Mouse (Mus musculus) MEL (cell line): ENCODE measurements around the gene Ephx1. TPM values are rescaled to one million over a fixed set of nuclear protein-coding genes. Genes with fewer than 3 reads are reported as not detected.

Experiments used
- DNase-seq: peaks from one replicate; pipeline ENCODE4 v3.0.0; 2011; ENCODE audit warnings: low read depth, low spot score
- H3K27ac ChIP-seq: 2 replicates; pipeline ENCODE4 v1.5.1; 2012; ENCODE audit warnings: low read depth, mild to moderate bottlenecking, control low read depth, low read length, moderate library complexity; ENCODE audit not compliant: control insufficient read depth
- H3K27me3 ChIP-seq, 2 experiments: fragments of 150-350 bp in 1 of 2; sonication (generic) in 1 of 2; 2 replicates each; pipeline ENCODE4 v1.6.1; 2012; ENCODE audit warnings: low read length in 2 of 2, mild to moderate bottlenecking in 2 of 2, improper control_type of control experiment in 1 of 2, moderate library complexity in 1 of 2; ENCODE audit not compliant: insufficient read depth in 2 of 2, control insufficient read depth in 1 of 2
- H3K36me3 ChIP-seq, 2 experiments: 2 replicates each; pipeline ENCODE4 v1.6.1; 2012 to 2014; ENCODE audit warnings: low read length in 2 of 2, improper control_type of control experiment in 1 of 2, inconsistent platforms in 1 of 2, mild to moderate bottlenecking in 1 of 2; ENCODE audit not compliant: insufficient read depth in 2 of 2, control insufficient read depth in 1 of 2
- H3K4me1 ChIP-seq, 2 experiments: fragments of 150-350 bp in 1 of 2; sonication (generic) in 1 of 2; 2 replicates each; pipeline ENCODE4 v1.6.1; 2012; ENCODE audit warnings: low read length in 2 of 2, improper control_type of control experiment in 1 of 2, mild to moderate bottlenecking in 1 of 2; ENCODE audit not compliant: insufficient read depth in 2 of 2, control insufficient read depth in 1 of 2
- H3K4me3 ChIP-seq, 2 experiments: fragments of 150-350 bp in 1 of 2; sonication (generic) in 1 of 2; 2 replicates each; pipeline ENCODE4 v1.5.1; 2012; ENCODE audit warnings: low read depth in 2 of 2, low read length in 2 of 2, mild to moderate bottlenecking in 2 of 2, moderate library complexity in 2 of 2, control low read depth in 1 of 2, improper control_type of control experiment in 1 of 2; ENCODE audit not compliant: control insufficient read depth in 1 of 2, insufficient read depth in 1 of 2
- H3K79me2 ChIP-seq: 2 replicates; pipeline ENCODE4 v1.6.1; 2012; ENCODE audit warnings: mild to moderate bottlenecking, low read length, moderate library complexity; ENCODE audit not compliant: control insufficient read depth, poor library complexity, insufficient read depth
- H3K9ac ChIP-seq: 2 replicates; pipeline ENCODE4 v1.6.1; 2012; ENCODE audit warnings: low read depth, mild to moderate bottlenecking, control low read depth, low read length, moderate library complexity; ENCODE audit not compliant: control insufficient read depth, poor library complexity, severe bottlenecking
- H3K9me3 ChIP-seq: fragments of 150-350 bp; sonication (generic); replicated peaks from 2 replicates; pipeline ENCODE4 v1.6.1; 2012; ENCODE audit warnings: mild to moderate bottlenecking, low read length, improper control_type of control experiment, moderate library complexity; ENCODE audit not compliant: insufficient read depth
- CHD1 ChIP-seq: IDR thresholded peaks from 2 replicates; pipeline ENCODE4 v1.6.1; 2012; ENCODE audit warnings: low read depth, mild to moderate bottlenecking, inconsistent platforms, low read length, improper control_type of control experiment
- CHD2 ChIP-seq: IDR thresholded peaks from 2 replicates; pipeline ENCODE4 v1.6.1; 2011; ENCODE audit warnings: low read length, improper control_type of control experiment
- E2F4 ChIP-seq: IDR thresholded peaks from 2 replicates; pipeline ENCODE4 v1.6.1; 2011; ENCODE audit warnings: low read depth, low read length, improper control_type of control experiment, borderline replicate concordance
- ELF1 ChIP-seq: IDR thresholded peaks from 2 replicates; pipeline ENCODE4 v1.6.1; 2014; ENCODE audit warnings: low read depth, mild to moderate bottlenecking, inconsistent platforms, low read length, improper control_type of control experiment, moderate library complexity
- EP300 ChIP-seq, 2 experiments: IDR thresholded peaks; 2 replicates each; pipeline ENCODE4 v1.6.1; 2011; ENCODE audit warnings: improper control_type of control experiment in 2 of 2, low read length in 2 of 2, low read depth in 1 of 2, mild to moderate bottlenecking in 1 of 2
- ETS1 ChIP-seq: IDR thresholded peaks from 2 replicates; pipeline ENCODE4 v1.6.1; 2012; ENCODE audit warnings: low read depth, mild to moderate bottlenecking, inconsistent platforms, low read length, improper control_type of control experiment, moderate library complexity
- GABPA ChIP-seq: IDR thresholded peaks from 2 replicates; pipeline ENCODE4 v1.6.1; 2012; ENCODE audit warnings: low read depth, mild to moderate bottlenecking, inconsistent platforms, low read length, improper control_type of control experiment, moderate library complexity
- GATA1 ChIP-seq: IDR thresholded peaks from 2 replicates; pipeline ENCODE4 v1.6.1; 2011; ENCODE audit warnings: low read depth, low read length, improper control_type of control experiment
- HCFC1 ChIP-seq: IDR thresholded peaks from 2 replicates; pipeline ENCODE4 v1.6.1; 2012; ENCODE audit warnings: low read depth, mild to moderate bottlenecking, inconsistent platforms, low read length, improper control_type of control experiment, moderate library complexity
- JUND ChIP-seq: IDR thresholded peaks from 2 replicates; pipeline ENCODE4 v1.6.1; 2011; ENCODE audit warnings: low read depth, mild to moderate bottlenecking, improper control_type of control experiment, low read length
- KAT2A ChIP-seq: conservative IDR thresholded peaks from 2 replicates; pipeline ENCODE4 v1.6.1; 2012; ENCODE audit warnings: low read depth, low read length, improper control_type of control experiment, inconsistent platforms
- MAX ChIP-seq: IDR thresholded peaks from 2 replicates; pipeline ENCODE4 v1.6.1; 2011; ENCODE audit warnings: low read length, improper control_type of control experiment
- MAZ ChIP-seq: IDR thresholded peaks from 2 replicates; pipeline ENCODE4 v1.6.1; 2012; ENCODE audit warnings: low read depth, mild to moderate bottlenecking, inconsistent platforms, low read length, improper control_type of control experiment
- MEF2A ChIP-seq: IDR thresholded peaks from 2 replicates; pipeline ENCODE4 v1.6.1; 2014; ENCODE audit warnings: low read depth, mild to moderate bottlenecking, inconsistent platforms, low read length, improper control_type of control experiment; ENCODE audit not compliant: poor library complexity, insufficient replicate concordance, severe bottlenecking; ENCODE audit errors: extremely low read depth
- MYC ChIP-seq: IDR thresholded peaks from 2 replicates; pipeline ENCODE4 v1.6.1; 2011; ENCODE audit warnings: low read depth, mild to moderate bottlenecking, low read length, improper control_type of control experiment, moderate library complexity
- NELFE ChIP-seq: IDR thresholded peaks from 2 replicates; pipeline ENCODE4 v1.6.1; 2011; ENCODE audit warnings: low read depth, low read length, improper control_type of control experiment
- NRF1 ChIP-seq: IDR thresholded peaks from 2 replicates; pipeline ENCODE4 v1.6.1; 2014; ENCODE audit warnings: low read depth, mild to moderate bottlenecking, inconsistent platforms, low read length, improper control_type of control experiment, moderate library complexity; ENCODE audit not compliant: poor library complexity, insufficient read depth, severe bottlenecking
- POLR2A ChIP-seq, 2 experiments: IDR thresholded peaks; 2 replicates each; pipeline ENCODE4 v1.6.1; 2011 to 2012; ENCODE audit warnings: low read length in 2 of 2, mild to moderate bottlenecking in 2 of 2, control low read depth in 1 of 2, improper control_type of control experiment in 1 of 2, low read depth in 1 of 2, moderate library complexity in 1 of 2; ENCODE audit not compliant: control insufficient read depth in 1 of 2, insufficient read depth in 1 of 2, poor library complexity in 1 of 2
- POLR2AphosphoS2 ChIP-seq: IDR thresholded peaks from 2 replicates; pipeline ENCODE4 v1.6.1; 2011; ENCODE audit warnings: low read length, improper control_type of control experiment
- POLR2AphosphoS5 ChIP-seq: IDR thresholded peaks from 2 replicates; pipeline ENCODE4 v1.6.1; 2012; ENCODE audit warnings: low read depth, borderline replicate concordance, mild to moderate bottlenecking, inconsistent platforms, low read length, moderate library complexity, mixed read lengths
- RCOR1 ChIP-seq: IDR thresholded peaks from 2 replicates; pipeline ENCODE4 v1.6.1; 2012; ENCODE audit warnings: low read depth, mild to moderate bottlenecking, inconsistent platforms, low read length, improper control_type of control experiment
- SIN3A ChIP-seq: IDR thresholded peaks from 2 replicates; pipeline ENCODE4 v1.6.1; 2012; ENCODE audit warnings: low read length, improper control_type of control experiment, inconsistent platforms
- SMC3 ChIP-seq: IDR thresholded peaks from 2 replicates; pipeline ENCODE4 v1.6.1; 2011; ENCODE audit warnings: low read depth, low read length, improper control_type of control experiment
- TAL1 ChIP-seq: IDR thresholded peaks from 2 replicates; pipeline ENCODE4 v1.6.1; 2012; ENCODE audit warnings: mild to moderate bottlenecking, inconsistent platforms, low read length, moderate library complexity, mixed read lengths
- TBP ChIP-seq: IDR thresholded peaks from 2 replicates; pipeline ENCODE4 v1.8.0; 2011; ENCODE audit warnings: low read depth, low read length, improper control_type of control experiment
- USF2 ChIP-seq, 2 experiments: IDR thresholded peaks; 2 replicates each; pipeline ENCODE4 v1.6.1; 2011 to 2012; ENCODE audit warnings: improper control_type of control experiment in 2 of 2, low read length in 2 of 2, borderline replicate concordance in 1 of 2, inconsistent platforms in 1 of 2, low read depth in 1 of 2, mild to moderate bottlenecking in 1 of 2; ENCODE audit not compliant: insufficient read depth in 1 of 2
- ZKSCAN1 ChIP-seq: IDR thresholded peaks from 2 replicates; pipeline ENCODE4 v1.6.1; 2012; ENCODE audit warnings: low read depth, mild to moderate bottlenecking, inconsistent platforms, low read length, improper control_type of control experiment, moderate library complexity
- ZNF384 ChIP-seq: IDR thresholded peaks from 2 replicates; pipeline ENCODE4 v1.6.1; 2012; ENCODE audit warnings: low read depth, mild to moderate bottlenecking, inconsistent platforms, low read length, improper control_type of control experiment
- polyA plus RNA-seq, 2 experiments: library from polyadenylated mRNA; stranded (reverse) in 1 of 2; unstranded in 1 of 2; fragments of >175 nt in 1 of 2; fragments of >200 nt in 1 of 2; gene quantifications; 2 replicates each; pipeline versions ENCODE4 v1.2.1 to v1.2.4; 2012; ENCODE audit warnings: low replicate concordance in 2 of 2, low read depth in 1 of 2; ENCODE audit not compliant: insufficient read length in 2 of 2, insufficient read depth in 1 of 2, missing spikeins in 1 of 2
- total RNA-seq: library from RNA; depleted of rRNA; stranded (reverse); fragments of 300-350 nt; gene quantifications from 2 replicates; pipeline ENCODE4 v1.2.3, GENCODE M21; 2012

Ephx1 gene
- total and polyA plus RNA-seq, 3 experiments: 0.15 to 0.39 TPM; not detected in 1

DNA sequence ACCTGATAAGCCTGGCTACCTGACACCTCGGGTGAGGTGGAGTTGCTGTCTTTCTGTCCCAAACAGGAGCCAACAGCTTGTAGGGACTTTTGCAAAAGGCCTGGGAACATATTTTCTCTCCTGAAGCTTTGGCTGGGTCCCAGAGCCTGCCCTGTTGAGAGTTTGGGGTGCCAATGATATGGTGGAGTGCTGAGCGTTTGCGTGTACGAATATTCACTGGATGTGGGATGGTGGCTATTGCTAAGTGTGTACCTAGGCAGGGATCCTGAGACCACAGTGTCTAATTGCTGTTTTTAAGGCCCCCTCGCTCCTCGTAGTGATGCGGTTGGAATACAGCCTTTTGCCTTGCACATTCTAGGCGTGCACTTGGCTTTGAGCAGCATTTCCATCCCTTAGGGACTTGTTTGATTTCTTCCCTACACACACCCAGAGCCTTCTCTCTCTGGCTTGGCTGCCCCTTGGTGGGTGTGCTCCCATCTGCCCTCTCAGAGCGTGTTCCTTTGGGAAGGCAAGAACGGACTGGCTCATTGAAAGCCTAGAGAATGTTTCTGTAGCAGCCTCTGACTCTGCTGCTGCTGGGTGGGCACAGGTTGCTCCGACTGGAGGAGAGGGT is 77.6 kb downstream of the Ephx1 start:
- peak overlapping the region; percentile 59 to 91 for H3K4me3 ChIP-seq
- TF ChIP-seq MAZ (no peak), GATA1 (peak; percentile 57; the same call in 1 of the 2 replicates)
- H3K36me3 ChIP-seq: peaks cover 0 to 4% of the 10 kb centered on the region in 2 experiments; a peak in 1 of 4 replicates
- H3K9me3 ChIP-seq: no peaks in the 10 kb centered on the region
- no peak for DNase-seq
- peaks cover 5% of the 10 kb centered on the region; the same call in 1 of the 2 replicates for H3K79me2 ChIP-seq
- H3K4me1 ChIP-seq: peaks cover 3 to 16% of the 10 kb centered on the region in 2 experiments; a peak in 3 of 4 replicates
- peak overlapping the region; percentile 88 for H3K9ac ChIP-seq
- H3K27ac ChIP-seq: peak overlapping the region; percentile 64
- no peaks in the 10 kb centered on the region for H3K27me3 ChIP-seq

- peak within 1 kb of the TSS; percentile 64 for H3K27ac ChIP-seq
- peak within 1 kb of the TSS; percentile 88 for H3K9ac ChIP-seq
- peaks cover 5% of the 10 kb centered on the region; the same call in 1 of the 2 replicates for H3K79me2 ChIP-seq
- H3K9me3 ChIP-seq: no peaks in the 10 kb centered on the region
- H3K4me1 ChIP-seq: peaks cover 3 to 18% of the 10 kb centered on the region in 2 experiments
- DNase-seq: peak; percentile 78
- no peaks in the 10 kb centered on the region for H3K27me3 ChIP-seq
- peak within 1 kb of the TSS; percentile 59 to 91 for H3K4me3 ChIP-seq
- H3K36me3 ChIP-seq: peaks cover 0 to 4% of the 10 kb centered on the region in 2 experiments; a peak in 1 of 4 replicates
- no peak for TF ChIP-seq MYC
- no peak for TF ChIP-seq USF2 (IDR thresholded peaks at IDR 0.05; ENCODE audit: borderline replicate concordance in 1 of 2, insufficient read depth in 1 of 2, low read depth in 1 of 2, low read length in 2 of 2)
- no peak for TF ChIP-seq ZNF384
- TF ChIP-seq NELFE: peak; percentile 48
- TF ChIP-seq ELF1: no peak
- no peak for TF ChIP-seq CHD1
- no peak for TF ChIP-seq GATA1
- peak; percentile 78 for TF ChIP-seq NRF1
- no peak for TF ChIP-seq MEF2A
- TF ChIP-seq JUND: no peak
- no peak for TF ChIP-seq CHD2
- peak in 1 of 2 experiments; percentile 34; a peak in 1 of 4 replicates for TF ChIP-seq EP300 (IDR thresholded peaks at IDR 0.05; ENCODE audit: low read depth in 1 of 2, low read length in 2 of 2)
- no peak; the same call in 1 of the 2 replicates for TF ChIP-seq RCOR1
- no peak for TF ChIP-seq POLR2AphosphoS5
- TF ChIP-seq SMC3: no peak
- no peak for TF ChIP-seq TAL1
- no peak for TF ChIP-seq KAT2A
- TF ChIP-seq ETS1: peak; percentile 50; the same call in 1 of the 2 replicates
- TF ChIP-seq SIN3A: peak; percentile 78
- TF ChIP-seq ZKSCAN1: no peak
- no peak for TF ChIP-seq TBP
- TF ChIP-seq POLR2AphosphoS2: no peak
- no peak; a peak in 2 of 4 replicates for TF ChIP-seq POLR2A (IDR thresholded peaks at IDR 0.05; ENCODE audit: control insufficient read depth in 1 of 2, insufficient read depth in 1 of 2, low read depth in 1 of 2, low read length in 2 of 2, poor library complexity in 1 of 2)
- TF ChIP-seq HCFC1: 0 out of 2 replicates have a peak, but pooled peaks have one; percentile 40
- TF ChIP-seq E2F4: no peak
- TF ChIP-seq MAX: no peak
- no peak for TF ChIP-seq GABPA
Measured at GRCm38 (mm10) chr1:180942166-180943031, 78.3 kb downstream of the Ephx1 start, which contains the start of gene Tmem63a. Gene Tmem63a (plus strand): TSS chr1:180942344.
